Mouse (Mus musculus) urinary bladder, postnatal 25 days (tissue): ENCODE data around the gene Agap2.
"Not testable (repeated sequence)": the region's sequence is repeated elsewhere in the genome, so short reads cannot be mapped to it uniquely, and the experiment has no call there.

Experiments
- DNase-seq: peaks from one replicate; pipeline ENCODE4 v3.0.0; 2022; ENCODE audit warnings: low spot score

The Agap2 gene

GRCm38 (mm10) chr10:127107563-127108261 is 32.6 kb downstream of the Agap2 start:
- DNase-seq = no peak

DNA sequence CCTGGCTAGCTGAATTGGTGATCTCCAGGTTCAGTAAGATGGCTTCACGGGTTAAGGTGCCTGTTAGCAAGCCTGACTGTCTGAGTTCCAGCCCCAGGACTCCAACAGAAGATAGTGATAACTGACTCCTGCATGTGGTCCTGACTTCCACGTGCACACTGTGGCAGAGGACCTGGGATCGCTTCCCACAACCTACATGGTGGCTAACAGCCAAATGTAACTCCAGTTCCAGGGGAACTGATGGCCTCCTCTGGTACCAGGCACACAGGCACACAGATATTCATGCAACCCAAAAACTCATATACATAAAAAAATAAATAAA is 33.1 kb downstream of the Agap2 start:
- no peak for DNase-seq

- no peak for DNase-seq
Measured at GRCm38 (mm10) chr10:127111001-127111887, 36.2 kb downstream of the Agap2 start.

GRCm38 (mm10) chr10:127114408-127114807 is 39.3 kb downstream of the Agap2 start:
- DNase-seq = no peak

DNA sequence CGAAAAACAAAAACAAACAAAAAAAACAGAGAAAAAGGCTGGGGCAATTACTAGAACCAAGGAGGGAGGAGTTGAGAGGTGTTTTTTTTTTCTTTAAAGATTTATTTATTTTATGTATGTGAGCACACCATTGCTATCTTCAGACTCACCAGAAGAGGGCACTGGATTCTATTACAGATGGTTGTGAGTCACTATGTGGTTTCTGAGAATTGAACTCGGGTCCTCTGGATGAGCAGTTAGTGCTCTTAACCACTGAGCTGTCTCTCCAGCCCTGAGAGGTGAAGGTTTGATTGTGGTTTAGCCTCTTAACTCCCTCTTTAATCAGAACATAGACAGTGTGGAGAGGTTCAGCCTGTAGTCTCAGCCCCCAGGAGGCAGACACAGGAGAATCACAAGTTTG is 40.0 kb downstream of the Agap2 start:
- DNase-seq = no peak

- DNase-seq = no peak
Measured at GRCm38 (mm10) chr10:127118470-127118869, 43.4 kb downstream of the Agap2 start.

DNA sequence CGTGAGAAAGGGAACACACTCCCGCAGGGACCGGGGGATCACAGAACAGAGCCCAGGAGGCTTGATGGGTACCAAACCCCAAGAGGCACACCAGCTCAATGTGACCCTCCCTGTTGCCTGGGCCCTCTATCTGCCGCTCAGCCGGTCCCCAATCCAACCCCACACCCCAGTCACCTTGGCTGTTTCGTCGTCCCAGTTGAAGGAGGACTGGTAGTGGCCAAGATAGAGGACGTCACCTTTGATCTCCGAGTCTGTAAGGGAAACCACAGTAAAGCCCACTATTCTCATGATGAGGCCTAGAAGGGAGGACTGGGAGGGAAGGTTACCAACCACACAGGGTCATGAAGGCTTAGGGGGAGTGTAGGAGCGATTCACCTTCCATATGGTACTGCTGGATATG is 44.1 kb downstream of the Agap2 start:
- no peak for DNase-seq

- DNase-seq = no peak
Measured at GRCm38 (mm10) chr10:127120301-127121065, 45.4 kb downstream of the Agap2 start.

DNA sequence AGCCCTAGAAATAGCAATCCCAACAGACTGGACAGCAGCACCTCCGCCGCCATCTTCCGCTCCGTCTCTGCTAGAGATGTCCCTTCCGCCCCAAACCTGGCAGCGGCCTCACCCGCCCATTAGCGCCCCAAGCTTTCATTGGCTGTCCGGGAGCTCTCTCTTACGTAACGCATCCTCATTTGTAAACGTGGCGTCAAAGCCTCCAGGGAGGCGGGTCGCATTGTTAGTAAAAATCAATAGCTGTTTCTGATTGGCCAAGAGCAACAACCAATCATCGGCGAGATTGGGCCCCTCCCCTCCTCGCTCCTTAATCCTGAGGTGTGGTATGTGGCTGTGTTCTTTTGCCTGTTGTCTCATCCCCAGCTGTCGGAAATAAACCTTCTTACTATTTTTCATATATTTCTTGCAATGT is 46.0 kb downstream of the Agap2 start, which contains the start of gene Os9:
Gene Os9 (minus strand): TSS at position 66 of the 412 bp plus-strand sequence.
- peak; percentile 88 for DNase-seq

DNA sequence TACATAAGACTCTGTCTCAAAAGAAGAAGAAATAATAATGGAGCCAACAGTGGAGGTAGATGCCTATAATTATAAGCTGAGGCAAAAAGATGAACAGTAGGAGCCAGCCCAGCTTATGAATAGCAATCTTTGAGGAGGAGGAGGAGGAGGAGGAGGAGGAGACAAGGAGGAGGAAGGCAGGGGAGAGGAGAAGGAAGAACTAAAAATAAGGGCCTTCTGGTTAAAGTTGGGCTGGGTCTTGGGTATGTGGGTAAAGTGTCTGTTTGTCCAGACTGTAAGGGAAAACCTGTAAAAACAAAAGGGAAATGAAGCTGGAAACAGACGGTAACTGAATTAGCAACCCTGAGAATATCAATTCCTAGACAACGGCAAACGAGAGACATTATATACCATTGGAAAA is 46.9 kb downstream of the Agap2 start:
- no peak for DNase-seq

DNA sequence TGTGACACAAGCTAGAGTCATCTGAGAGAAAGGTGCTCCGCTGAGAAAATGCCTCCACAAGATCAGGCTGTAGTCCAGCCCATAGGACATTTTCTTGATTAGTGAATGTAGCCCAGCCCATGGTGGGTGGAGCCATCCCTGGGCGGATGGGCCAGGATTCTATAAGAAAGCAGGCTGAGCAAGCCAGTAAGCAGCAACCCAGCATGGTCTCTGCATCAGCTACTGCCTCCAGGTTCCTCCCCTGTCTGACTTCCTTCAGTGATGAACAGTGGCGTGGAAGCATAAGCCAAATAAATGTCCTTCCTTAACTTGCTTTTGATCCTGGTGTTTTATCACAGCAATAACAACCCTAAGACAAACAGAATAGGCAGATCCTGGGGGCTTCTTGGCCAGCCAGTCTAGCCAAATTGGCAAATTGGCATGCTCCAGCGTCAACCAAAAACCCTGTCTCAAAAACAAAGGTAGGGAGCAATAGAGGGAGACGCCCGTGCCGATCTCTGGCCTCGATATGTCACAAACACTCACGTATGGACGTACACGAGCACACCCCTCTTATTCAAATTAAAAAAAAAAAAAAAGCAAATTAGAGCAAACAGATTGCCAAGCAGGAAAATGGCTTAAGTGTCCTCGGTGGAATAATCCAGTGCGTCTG is 47.8 kb downstream of the Agap2 start:
- no peak for DNase-seq

DNA sequence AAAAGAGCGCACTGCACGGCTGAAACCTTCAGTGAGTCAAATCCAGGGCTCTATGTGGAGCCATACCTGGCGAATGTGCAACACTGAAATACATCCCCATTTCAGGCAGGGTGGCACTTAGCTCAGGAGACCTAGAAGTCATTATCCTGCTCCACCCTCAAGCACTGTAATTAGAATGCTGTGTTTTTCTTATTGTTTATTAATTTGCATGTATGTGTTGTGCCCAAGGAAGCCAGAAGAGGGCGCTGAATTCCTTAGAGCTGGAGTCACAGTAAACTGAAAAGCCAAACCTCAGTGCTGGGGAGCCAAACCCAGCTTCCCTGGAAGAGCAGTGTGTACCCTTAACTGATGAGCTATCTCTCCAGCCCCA is 48.3 kb downstream of the Agap2 start:
- peak; percentile 45 for DNase-seq

DNA sequence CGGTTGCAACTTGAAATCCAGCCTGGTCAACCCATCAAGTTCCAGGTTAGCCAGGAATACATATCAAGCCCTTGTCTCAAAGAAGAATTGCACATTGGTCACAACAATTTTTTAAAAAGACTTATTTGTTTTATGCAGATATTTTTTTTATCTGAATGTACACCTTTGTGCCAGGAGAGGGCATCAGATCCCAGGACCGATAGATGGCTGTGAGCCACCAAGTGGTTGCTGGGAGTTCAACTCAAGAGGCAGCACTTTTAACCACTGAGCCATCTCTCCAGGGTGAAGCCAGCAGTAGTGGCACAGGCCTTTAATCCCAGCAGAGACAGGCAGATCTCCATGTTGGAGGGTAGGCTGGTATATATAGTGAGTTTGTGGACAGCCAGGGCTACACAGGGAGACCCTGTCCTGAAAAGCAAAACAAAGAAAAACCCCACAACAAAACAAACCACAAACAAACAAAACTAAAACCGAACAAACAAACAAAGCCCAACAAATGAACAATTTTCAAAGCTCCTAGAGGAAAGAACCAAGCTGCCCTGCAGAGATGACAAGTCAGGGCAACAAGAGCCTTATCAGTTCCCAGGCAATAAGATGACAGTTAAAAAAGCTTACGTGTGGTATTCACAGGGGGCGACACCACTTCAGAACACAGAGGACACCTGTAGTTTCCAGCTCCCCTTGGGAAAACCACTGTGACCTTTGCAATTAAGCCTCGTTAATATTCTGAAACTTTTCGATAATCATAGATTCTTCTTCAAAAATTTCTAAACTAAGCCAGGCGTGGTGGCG is 50.3 kb downstream of the Agap2 start:
- no peak for DNase-seq

- DNase-seq = no peak
Measured at GRCm38 (mm10) chr10:127126579-127126978, 51.5 kb downstream of the Agap2 start.

DNA sequence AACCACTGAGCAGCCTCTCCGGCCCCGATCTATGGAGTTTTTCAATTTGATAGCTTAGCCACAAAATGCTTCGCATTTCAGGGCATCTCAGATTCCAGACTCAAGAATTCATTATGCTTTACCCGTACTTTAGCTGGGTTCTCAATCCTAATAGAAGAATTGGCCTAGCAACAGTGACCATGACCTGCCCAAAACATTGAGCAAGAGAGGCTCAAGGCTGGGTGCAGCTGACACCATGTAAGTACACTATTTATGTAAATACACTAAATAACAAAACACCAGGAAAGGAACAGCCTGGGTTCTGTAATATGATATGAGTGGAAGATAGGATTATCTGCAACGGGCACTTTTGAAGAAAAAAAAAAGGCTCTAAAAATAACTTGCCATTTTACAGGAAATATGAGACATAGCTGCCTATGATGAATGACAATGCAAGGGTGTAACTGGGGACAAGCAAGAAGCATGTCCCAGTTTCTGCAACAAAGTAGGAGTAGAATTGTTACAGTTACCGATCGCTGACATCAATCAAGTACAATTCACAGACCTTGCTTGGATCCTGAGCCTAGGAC is 52.7 kb downstream of the Agap2 start:
- no peak for DNase-seq

DNA sequence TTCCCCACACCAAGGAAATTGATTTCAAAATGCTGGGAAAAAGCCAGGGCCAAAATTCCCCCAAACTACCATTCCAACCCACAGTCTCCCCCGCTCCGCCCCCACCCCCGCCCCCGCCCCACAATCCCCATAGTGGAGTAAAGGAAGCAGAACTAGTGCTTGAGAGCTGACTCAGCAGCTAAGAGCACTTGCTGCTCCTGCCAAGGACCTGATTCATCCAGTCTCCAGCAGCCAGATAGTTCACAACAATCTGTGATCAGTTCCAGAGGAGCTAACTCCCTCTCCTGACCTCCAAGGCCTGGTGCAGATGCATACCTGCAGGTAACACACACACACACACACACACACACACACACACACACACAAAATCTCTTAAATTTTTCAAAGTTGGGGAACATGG is 54.3 kb downstream of the Agap2 start:
- no peak for DNase-seq

DNA sequence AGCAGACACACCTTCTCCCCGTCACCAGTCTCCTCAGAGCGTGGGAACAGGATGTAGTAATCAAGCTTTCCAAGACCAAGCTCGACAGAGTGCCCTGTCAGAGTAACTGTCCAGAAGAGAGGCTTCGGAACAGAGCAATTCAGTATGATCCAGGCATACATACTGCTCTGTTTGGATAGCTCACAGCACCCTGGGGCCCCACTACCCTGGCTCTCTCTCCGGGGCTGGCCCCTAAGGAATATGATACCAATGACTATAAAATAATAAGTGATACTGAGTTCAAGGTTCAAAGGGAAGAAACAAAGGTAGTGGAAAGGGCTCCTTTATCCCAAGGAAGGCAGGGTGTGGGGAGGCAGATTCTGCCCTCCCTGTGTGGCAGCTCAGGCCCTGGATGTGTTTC is 57.4 kb downstream of the Agap2 start:
- no peak for DNase-seq

GRCm38 (mm10) chr10:127134394-127135035 is 59.4 kb downstream of the Agap2 start:
- DNase-seq = not testable (repeated sequence)

DNA sequence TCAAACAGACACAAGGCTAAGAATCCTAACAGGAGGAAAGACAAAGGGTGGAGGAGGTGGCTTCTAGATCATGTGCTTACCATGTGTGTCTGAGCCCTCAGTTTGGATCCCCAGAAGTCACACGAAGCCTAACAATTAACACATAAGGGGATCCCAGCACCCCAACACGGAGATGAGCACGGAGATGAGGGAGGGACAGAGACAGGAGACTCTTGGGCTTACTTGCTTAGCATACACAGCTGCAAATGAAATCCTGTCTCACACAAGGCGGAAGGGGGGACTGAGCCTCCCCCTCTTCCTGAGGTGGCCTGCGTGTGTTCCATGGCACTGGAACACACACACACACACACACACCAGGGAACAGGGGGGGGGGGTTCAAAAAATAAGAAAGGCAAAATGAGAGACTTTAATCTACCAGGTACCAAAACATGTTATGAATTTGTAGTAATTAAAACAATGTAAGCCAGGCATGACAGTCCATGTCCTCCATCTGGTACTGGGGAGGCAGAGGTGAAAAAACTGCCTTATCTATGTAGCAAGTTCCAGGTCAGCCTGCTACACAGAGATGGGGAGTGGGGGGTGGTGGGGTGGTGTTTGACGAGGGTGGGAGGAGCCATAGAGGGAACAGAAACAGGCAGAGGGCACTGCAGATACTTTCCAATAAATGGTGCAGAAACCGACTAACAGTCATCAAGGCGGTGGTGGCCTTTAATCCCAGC is 60.2 kb downstream of the Agap2 start:
- no peak for DNase-seq

GRCm38 (mm10) chr10:127136510-127136909 is 61.4 kb downstream of the Agap2 start:
- DNase-seq = no peak
